14 mouse cellular contexts compared by ENCODE assay signal in the genomic region with DNA sequence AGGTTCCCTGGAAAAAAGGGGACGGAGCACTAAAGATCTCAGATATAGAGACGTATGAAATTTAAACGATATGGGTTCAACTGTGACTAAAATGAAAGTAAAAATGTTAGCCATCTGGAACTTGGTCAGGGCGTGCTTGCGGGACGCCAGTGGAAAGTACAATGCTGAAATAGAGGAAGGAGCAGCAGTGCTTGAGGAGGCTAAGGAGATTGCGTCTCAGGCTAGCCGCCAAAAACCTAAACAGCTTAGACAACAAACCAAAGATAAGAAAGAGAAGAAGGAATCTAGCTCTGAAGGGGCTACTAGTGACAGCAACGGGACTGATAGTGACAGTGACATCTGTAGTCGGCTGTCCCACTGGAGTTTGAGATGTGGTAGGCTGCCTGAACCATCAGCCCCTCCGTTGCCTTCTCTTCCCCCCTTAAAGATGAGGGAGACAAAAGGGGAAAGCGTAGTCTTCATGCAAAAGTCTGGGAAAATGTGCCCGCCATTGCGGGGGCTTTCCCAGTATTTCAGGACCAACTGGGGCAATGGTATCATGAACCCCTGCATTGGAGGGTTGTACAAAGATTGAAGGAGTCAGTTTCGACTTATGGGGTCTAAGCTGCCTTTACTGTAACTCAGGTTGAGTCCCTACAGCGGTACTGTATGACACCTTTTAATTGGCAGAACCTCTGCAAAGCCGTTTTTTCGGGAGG. TPM values are rescaled to one million over a fixed set of nuclear protein-coding genes. Genes with fewer than 3 reads are reported as not detected.
DNase-seq lines count a peak whose midpoint lies in the region; ATAC-seq and TF ChIP-seq lines count a peak whose summit lies in the region.
"Not testable (repeated sequence)": the region's sequence is repeated elsewhere in the genome, so short reads cannot be mapped to it uniquely, and the experiment has no call there.
"Had no signal": no experiment of that assay in that cellular context is flagged by ENCODE, and none has a peak within 500 bp of the region (broad histone marks: within the 10 kb centered on the region; RNA-seq: fewer than 3 reads in every experiment).

No protein-coding gene starts in this region.

- not testable (repeated sequence) for TF ChIP-seq EP300 in CH12.LX (IDR thresholded peaks at IDR 0.05; ENCODE audit: low read length)

- TF ChIP-seq RAD21 in CH12.LX (IDR thresholded peaks at IDR 0.05; ENCODE audit: low read depth, low read length): not testable (repeated sequence)

- peak overlapping the region in 2 of 3 experiments; percentile 0 to 37 for H3K4me3 ChIP-seq in CH12.LX (replicated peaks in 1 of 3; ENCODE audit: low read depth in 2 of 3, low read length in 2 of 3, poor library complexity in 1 of 3)
- H3K4me3 ChIP-seq in bone marrow, adult 2 months (replicated peaks; ENCODE audit: control insufficient read depth, low read depth, low read length): peak overlapping the region; percentile 39
- H3K4me3 ChIP-seq in forebrain, embryonic 11.5 days (ENCODE audit: low read depth, low read length); intestine, postnatal 0 days (ENCODE audit: low read depth, low read length): not testable (repeated sequence)
- H3K4me3 ChIP-seq in spleen, adult 2 months (ENCODE audit: extremely low read depth, insufficient read depth, insufficient read length): peak overlapping the region; percentile 39; the same call in 1 of the 2 replicates

- WGBS in bone marrow, adult 2 months: 43% methylated on average over 18 of the region's 18 CpGs
- 89% methylated on average over 18 of the region's 18 CpGs for WGBS in forebrain, embryonic 11.5 days
- 76% methylated on average over 18 of the region's 18 CpGs for whole genome bisulfite sequencing in intestine, postnatal 0 days
- WGBS in spleen, adult 2 months: 51% methylated on average over 18 of the region's 18 CpGs

- TF ChIP-seq CTCF in CH12.LX (conservative IDR thresholded peaks at IDR 0.05 in 1 of 2, IDR thresholded peaks at IDR 0.05 in 1 of 2; ENCODE audit: low read depth in 2 of 2, low read length in 2 of 2); bone marrow, adult 2 months (IDR thresholded peaks at IDR 0.05; ENCODE audit: control insufficient read depth, insufficient read depth, low read length); intestine, postnatal 0 days (IDR thresholded peaks at IDR 0.05; ENCODE audit: low read depth); spleen, adult 2 months (IDR thresholded peaks at IDR 0.05; ENCODE audit: extremely low read depth, insufficient read depth, insufficient read length, insufficient replicate concordance): not testable (repeated sequence)

- peaks cover 0 to 12% of the 10 kb centered on the region in 2 experiments for H3K36me3 ChIP-seq in CH12.LX (replicated peaks in 1 of 2; ENCODE audit: control insufficient read depth in 1 of 2, insufficient read depth in 1 of 2, low read length in 1 of 2)
- H3K36me3 ChIP-seq in forebrain, embryonic 11.5 days (ENCODE audit: control insufficient read depth, insufficient read depth, low read length); intestine, postnatal 0 days (ENCODE audit: control insufficient read depth, insufficient read depth); spleen, adult 2 months (ENCODE audit: control insufficient read depth, insufficient read depth, low read length): not testable (repeated sequence)

- dilution Hi-C loops in CH12.LX (cut with MboI; ENCODE audit: extremely low pct_ligation_motif_present, extremely low pct_unique_long_range_greater_than_20kb, low sequenced_read_pairs): not testable (repeated sequence)

- H3K4me1 ChIP-seq in CH12.LX (ENCODE audit: control insufficient read depth in 1 of 2, insufficient read depth in 2 of 2); bone marrow, adult 2 months (ENCODE audit: control insufficient read depth, insufficient read depth, low read length); forebrain, embryonic 11.5 days (replicated peaks; ENCODE audit: control insufficient read depth, insufficient read depth, low read length); intestine, postnatal 0 days (replicated peaks; ENCODE audit: control insufficient read depth, insufficient read depth, low read length); spleen, adult 2 months (ENCODE audit: control insufficient read depth, insufficient read depth, insufficient read length): not testable (repeated sequence)

- peak; percentile 24 for DNase-seq in CH12.LX (ENCODE audit: extremely low read depth)
- peak; percentile 20 for DNase-seq in forebrain, embryonic 11.5 days (ENCODE audit: low spot score)
- DNase-seq in heart, adult 11 months: peak; percentile 85
- not testable (repeated sequence) for DNase-seq in spleen, adult 2 months (ENCODE audit: low read depth in 1 of 2, low spot score in 2 of 2)

- not testable (repeated sequence) for H3K27ac ChIP-seq in CH12.LX (ENCODE audit: insufficient read depth, low read depth); bone marrow, adult 2 months (ENCODE audit: control insufficient read depth, insufficient read depth, low read depth, low read length, poor library complexity); forebrain, embryonic 11.5 days (ENCODE audit: low read depth, low read length); intestine, postnatal 0 days (ENCODE audit: low read depth, low read length); spleen, adult 2 months (ENCODE audit: insufficient read depth, low read length)

- H3K27me3 ChIP-seq in CH12.LX (replicated peaks); forebrain, embryonic 11.5 days (ENCODE audit: control insufficient read depth, insufficient read depth, low read length); intestine, postnatal 0 days (replicated peaks; ENCODE audit: control insufficient read depth, insufficient read depth, low read length); spleen, adult 2 months (ENCODE audit: control insufficient read depth, insufficient read depth, low read length): not testable (repeated sequence)

- in situ Hi-C loops in CH12.LX (cut with MboI; ENCODE audit: low pct_ligation_motif_present, low pct_unique_long_range_greater_than_20kb, low sequenced_read_pairs): not testable (repeated sequence)

- H3K9ac ChIP-seq in CH12.LX (ENCODE audit: insufficient read depth, low read depth): peak overlapping the region; percentile 64
- H3K9ac ChIP-seq in forebrain, embryonic 11.5 days (ENCODE audit: low read length); intestine, postnatal 0 days (ENCODE audit: low read depth, low read length): not testable (repeated sequence)

- H3K9me3 ChIP-seq in CH12.LX (replicated peaks; ENCODE audit: low read length): peaks cover 11% of the 10 kb centered on the region
- not testable (repeated sequence) for H3K9me3 ChIP-seq in forebrain, embryonic 11.5 days (ENCODE audit: control insufficient read depth, low read length); intestine, postnatal 0 days (ENCODE audit: control insufficient read depth)

- not testable (repeated sequence) for TF ChIP-seq POLR2A in CH12.LX (IDR thresholded peaks at IDR 0.05; ENCODE audit: low read depth, low read length); bone marrow, adult 2 months (IDR thresholded peaks at IDR 0.05; ENCODE audit: borderline replicate concordance, control insufficient read depth, low read depth, low read length); spleen, adult 2 months (IDR thresholded peaks at IDR 0.05; ENCODE audit: low read depth, low read length)

- not testable (repeated sequence) for H3K79me2 ChIP-seq in CH12.LX (replicated peaks; ENCODE audit: control insufficient read depth, extremely low read depth, insufficient read depth, poor library complexity, severe bottlenecking)

- peak overlapping the region; percentile 89 for H3K4me2 ChIP-seq in CH12.LX (ENCODE audit: insufficient read depth, low read depth, poor library complexity, severe bottlenecking)
- not testable (repeated sequence) for H3K4me2 ChIP-seq in forebrain, embryonic 11.5 days (ENCODE audit: low read depth, low read length, severe bottlenecking)
- peak overlapping the region; percentile 17 for H3K4me2 ChIP-seq in intestine, postnatal 0 days (replicated peaks; ENCODE audit: low read depth)

- ATAC-seq in forebrain, embryonic 11.5 days (replicated peaks; ENCODE audit: low FRiP score); intestine, postnatal 0 days: not testable (repeated sequence)

RNA-seq across cellular contexts. Expression of a gene that starts 13.7 kb away (rescaled TPM):
- total RNA-seq in CH12.LX (2012; rRNA removed) (191 and 198 TPM in 2 replicates), CH12.LX (2014; rRNA removed) (89.5 and 97.9 TPM in 2 replicates)
- 158 and 212 TPM in 2 replicates for polyA plus RNA-seq in CH12.LX (2012; ENCODE audit: insufficient read length, low read depth)
- 28.6 and 37.9 TPM in 2 replicates for polyA plus RNA-seq in bone marrow, adult 2 months (2011; ENCODE audit: insufficient read depth, insufficient read length, low replicate concordance, missing spikeins)
- 144 and 152 TPM in 2 replicates for polyA plus RNA-seq in forebrain, embryonic 11.5 days (2014; fragmentation: Nextera tagmentation; extraction: Ambion mirVana)
- polyA plus RNA-seq in intestine, postnatal 0 days (2015; fragmentation: Nextera tagmentation; extraction: Ambion mirVana): 52.0 and 54.4 TPM in 2 replicates
- 135 and 150 TPM in 2 replicates for polyA plus RNA-seq in spleen, adult 2 months (2012; rRNA removed)

RNA-seq across cellular contexts. Expression of a gene that starts 14.1 kb away (rescaled TPM):
- total RNA-seq in CH12.LX (2012; rRNA removed): 72.6 and 74.8 TPM in 2 replicates
- 77.2 and 83.5 TPM in 2 replicates for total RNA-seq in CH12.LX (2014; rRNA removed)
- polyA plus RNA-seq in CH12.LX (2012; ENCODE audit: insufficient read length, low read depth): 137 TPM in 2 replicates
- polyA plus RNA-seq in bone marrow, adult 2 months (2011; ENCODE audit: insufficient read depth, insufficient read length, low replicate concordance, missing spikeins): 181 and 324 TPM in 2 replicates
- polyA plus RNA-seq in forebrain, embryonic 11.5 days (2014; fragmentation: Nextera tagmentation; extraction: Ambion mirVana): 105 and 106 TPM in 2 replicates
- polyA plus RNA-seq in intestine, postnatal 0 days (2015; fragmentation: Nextera tagmentation; extraction: Ambion mirVana): 910 and 912 TPM in 2 replicates
- polyA plus RNA-seq in spleen, adult 2 months (2012; rRNA removed): 54.6 and 59.4 TPM in 2 replicates

RNA-seq across cellular contexts. Expression of a gene that starts 25.9 kb away (rescaled TPM):
- total RNA-seq in CH12.LX (2012; rRNA removed) (23.5 and 28.7 TPM in 2 replicates), CH12.LX (2014; rRNA removed) (13.4 and 13.6 TPM in 2 replicates)
- polyA plus RNA-seq in CH12.LX (2012; ENCODE audit: insufficient read length, low read depth): 15.6 and 17.7 TPM in 2 replicates
- 25.1 and 27.2 TPM in 2 replicates for polyA plus RNA-seq in bone marrow, adult 2 months (2011; ENCODE audit: insufficient read depth, insufficient read length, low replicate concordance, missing spikeins)
- 5.4 TPM in 2 replicates for polyA plus RNA-seq in forebrain, embryonic 11.5 days (2014; fragmentation: Nextera tagmentation; extraction: Ambion mirVana)
- polyA plus RNA-seq in intestine, postnatal 0 days (2015; fragmentation: Nextera tagmentation; extraction: Ambion mirVana): 63.6 TPM in 2 replicates
- 48.4 and 53.7 TPM in 2 replicates for polyA plus RNA-seq in spleen, adult 2 months (2012; rRNA removed)

RNA-seq across cellular contexts. Expression of a gene that starts 29.4 kb away (rescaled TPM):
- total RNA-seq in CH12.LX (2012; rRNA removed) (not detected in 2 replicates), CH12.LX (2014; rRNA removed) (not detected in 2 replicates)
- polyA plus RNA-seq in CH12.LX (2012; ENCODE audit: insufficient read length, low read depth): 1.2 TPM in 1 of 2 replicates, not detected in the other
- polyA plus RNA-seq in bone marrow, adult 2 months (2011; ENCODE audit: insufficient read depth, insufficient read length, low replicate concordance, missing spikeins): 2.6 TPM in 1 of 2 replicates, not detected in the other
- polyA plus RNA-seq in forebrain, embryonic 11.5 days (2014; fragmentation: Nextera tagmentation; extraction: Ambion mirVana): not detected in 2 replicates
- 0.65 and 0.76 TPM in 2 replicates for polyA plus RNA-seq in intestine, postnatal 0 days (2015; fragmentation: Nextera tagmentation; extraction: Ambion mirVana)
- 0.11 and 0.28 TPM in 2 replicates for polyA plus RNA-seq in spleen, adult 2 months (2012; rRNA removed)
- total RNA-seq: adrenal gland, postnatal 36 days; gastrocnemius, adult 8-10 months; gastrocnemius, postnatal 36 days; heart, adult 8-10 months; heart, postnatal 14 days; heart, postnatal 4 days; hindbrain, postnatal 0 days had no signal
- polyA plus RNA-seq: hindbrain, embryonic 11.5 days had no signal

RNA-seq across cellular contexts. Expression of a gene that starts 37.7 kb away (rescaled TPM):
- total RNA-seq in CH12.LX (2012; rRNA removed) (57.0 and 76.4 TPM in 2 replicates), CH12.LX (2014; rRNA removed) (19.3 and 20.5 TPM in 2 replicates)
- polyA plus RNA-seq in CH12.LX (2012; ENCODE audit: insufficient read length, low read depth): 53.0 and 56.4 TPM in 2 replicates
- polyA plus RNA-seq in bone marrow, adult 2 months (2011; ENCODE audit: insufficient read depth, insufficient read length, low replicate concordance, missing spikeins): 29.0 and 66.6 TPM in 2 replicates
- polyA plus RNA-seq in forebrain, embryonic 11.5 days (2014; fragmentation: Nextera tagmentation; extraction: Ambion mirVana): 0.56 and 0.80 TPM in 2 replicates
- polyA plus RNA-seq in intestine, postnatal 0 days (2015; fragmentation: Nextera tagmentation; extraction: Ambion mirVana): 1.4 and 1.7 TPM in 2 replicates
- polyA plus RNA-seq in spleen, adult 2 months (2012; rRNA removed): 82.5 and 106 TPM in 2 replicates
